Mouse (Mus musculus) retina, adult 2 months (tissue): ENCODE results near the gene Vwf.

Experiments used
- DNase-seq: peaks from one replicate; pipeline ENCODE4 v3.0.0-alpha.2; 2012; ENCODE audit warnings: low read depth, low spot score

The Vwf gene

DNA sequence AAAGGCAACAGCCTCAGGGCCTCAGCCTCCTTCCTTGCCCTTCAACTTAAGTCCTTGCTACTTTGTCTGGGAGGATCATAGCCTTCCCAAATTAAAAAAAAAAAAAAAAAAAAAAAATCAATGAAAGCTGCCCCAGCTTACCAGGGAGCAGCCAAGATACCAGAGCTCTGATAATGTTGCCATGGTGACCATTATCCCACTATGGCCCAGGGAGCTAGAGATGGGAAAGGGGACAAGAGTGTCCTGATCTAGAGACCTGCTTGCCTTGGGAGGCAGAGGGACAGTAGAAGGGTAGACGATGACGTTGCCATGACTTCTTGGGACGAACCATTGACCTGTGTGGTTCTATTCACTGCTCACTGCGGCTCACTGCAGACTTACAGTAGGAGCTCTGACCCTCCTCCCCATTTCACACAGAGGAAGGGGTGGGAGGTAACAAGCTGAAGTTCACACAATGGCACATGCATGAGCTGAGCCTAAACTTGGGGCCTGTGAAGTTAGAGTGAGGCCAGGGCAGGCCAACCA lies 39.5 kb downstream of the Vwf start:
- no peak for DNase-seq

DNA sequence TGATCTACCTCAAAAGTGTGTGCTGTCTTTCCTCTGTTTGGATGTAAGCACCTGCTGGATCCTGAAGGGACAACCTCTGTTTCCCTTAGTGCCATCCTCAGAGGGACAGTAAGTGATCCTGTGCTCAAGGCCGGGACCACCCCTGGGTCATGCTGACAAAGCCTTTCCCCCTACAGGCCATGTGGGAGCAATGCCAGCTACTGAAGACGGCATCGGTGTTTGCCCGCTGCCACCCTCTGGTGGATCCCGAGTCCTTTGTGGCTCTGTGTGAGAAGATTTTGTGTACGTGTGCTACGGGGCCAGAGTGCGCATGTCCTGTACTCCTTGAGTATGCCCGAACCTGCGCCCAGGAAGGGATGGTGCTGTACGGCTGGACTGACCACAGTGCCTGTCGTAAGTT lies 41.7 kb downstream of the Vwf start:
- no peak for DNase-seq

DNA sequence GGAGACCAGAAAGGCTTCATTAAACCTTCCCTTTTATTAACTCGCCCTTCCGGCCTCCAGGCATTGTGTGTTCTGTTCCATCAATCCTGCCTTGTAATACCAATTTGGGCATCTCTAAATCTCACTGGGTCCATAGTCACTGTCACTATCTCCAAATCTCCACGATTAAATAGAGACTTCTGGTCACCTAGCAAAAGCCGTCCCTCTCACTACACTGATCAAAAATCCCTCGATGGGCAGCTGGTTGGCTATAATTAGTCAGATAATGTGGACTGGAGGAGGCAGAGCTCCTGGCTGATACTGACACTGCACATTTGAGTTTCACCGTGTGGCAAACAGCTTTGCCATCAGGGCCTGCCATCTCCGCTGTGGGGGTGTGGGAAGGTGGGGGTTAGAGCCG lies 42.5 kb downstream of the Vwf start:
- DNase-seq: no peak

DNA sequence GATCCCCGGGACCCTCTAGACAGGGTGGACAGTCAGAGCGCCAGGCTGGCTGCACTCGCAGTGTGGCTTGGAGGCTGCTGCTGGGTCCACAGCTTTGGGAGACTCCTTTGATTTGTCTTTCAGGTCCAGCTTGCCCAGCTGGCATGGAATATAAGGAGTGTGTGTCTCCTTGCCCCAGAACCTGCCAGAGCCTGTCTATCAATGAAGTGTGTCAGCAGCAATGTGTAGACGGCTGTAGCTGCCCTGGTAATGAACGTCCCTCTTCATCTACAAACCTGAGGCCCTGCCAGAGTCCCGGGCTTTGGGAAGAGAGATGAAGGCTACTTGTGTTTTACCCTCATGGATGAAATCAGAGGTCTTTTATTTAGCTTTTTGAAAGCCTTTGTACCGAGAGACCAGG lies 43.5 kb downstream of the Vwf start:
- DNase-seq: no peak

DNA sequence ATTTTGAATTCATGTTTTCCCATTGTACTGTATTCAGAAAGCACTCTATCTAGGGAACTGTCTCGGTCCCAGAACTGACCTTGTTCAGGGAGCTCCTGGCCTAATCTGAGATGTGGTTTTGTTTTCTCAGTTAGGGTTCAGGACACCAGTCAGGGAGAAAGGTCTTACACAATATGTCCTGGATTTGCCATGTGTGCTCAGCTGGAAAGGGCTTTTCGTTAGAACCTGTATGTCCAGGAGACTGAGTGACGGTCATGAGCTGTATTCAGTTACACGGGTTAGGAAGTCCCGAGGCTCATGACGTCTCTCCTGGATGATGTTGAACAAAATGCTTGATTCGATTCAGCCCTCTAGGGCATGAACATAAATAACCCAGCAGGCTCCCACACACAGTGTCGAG lies 43.9 kb downstream of the Vwf start:
- DNase-seq: no peak

DNA sequence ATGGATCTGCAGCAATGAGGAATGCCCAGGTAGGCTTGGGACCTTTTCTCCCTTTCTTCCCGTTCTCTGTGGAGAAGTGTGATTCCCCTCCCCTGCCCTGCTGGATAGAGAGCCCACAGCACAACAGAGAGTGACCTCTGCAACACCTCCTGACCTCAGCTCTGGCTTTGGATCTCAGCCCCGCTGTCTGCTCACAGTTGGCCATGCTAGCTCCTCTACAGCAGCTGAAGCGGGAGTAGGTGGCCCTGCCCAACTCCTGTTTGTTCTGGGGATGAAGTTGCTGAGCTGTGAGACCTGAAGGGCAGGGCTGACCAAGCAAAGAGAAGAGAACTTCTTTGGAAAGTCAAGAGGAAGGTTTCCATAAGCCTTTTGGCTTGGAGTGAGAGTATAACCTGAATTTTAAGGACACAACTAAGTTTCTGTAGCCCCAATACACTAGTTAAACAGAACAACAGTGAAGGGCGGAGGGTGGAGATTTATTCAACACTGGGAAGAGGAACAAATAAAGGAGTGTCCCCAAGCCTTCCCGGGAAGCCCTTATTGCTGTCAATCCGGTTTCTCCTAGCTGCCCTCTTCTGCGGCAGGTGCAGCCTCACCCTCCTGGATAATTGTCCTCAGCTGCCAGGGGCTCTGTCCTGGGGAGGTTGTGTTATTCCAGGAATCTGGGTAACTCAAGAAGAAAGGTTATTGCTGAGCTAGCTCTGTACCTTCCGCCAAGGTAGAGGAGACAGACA lies 45.2 kb downstream of the Vwf start:
- no peak for DNase-seq

DNA sequence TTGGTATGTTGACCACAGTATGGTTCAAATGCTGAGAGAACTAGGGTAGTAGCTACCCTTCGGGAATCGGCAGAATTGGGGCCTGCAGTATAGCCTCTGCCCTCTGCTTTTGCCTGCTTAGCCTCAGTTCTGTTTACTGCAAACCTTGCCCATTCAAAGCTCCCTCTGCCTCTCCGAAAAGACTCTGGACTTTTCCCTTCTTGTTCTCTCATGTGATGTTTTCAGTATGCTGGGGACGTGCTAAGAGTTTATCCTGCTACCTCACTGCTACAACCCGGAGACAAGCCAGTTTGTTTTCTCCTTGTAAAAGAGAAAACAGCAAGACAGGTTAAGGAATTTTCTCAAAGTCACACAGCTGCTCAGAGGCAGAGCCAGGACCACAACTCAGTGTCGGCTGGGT lies 46.0 kb downstream of the Vwf start:
- no peak for DNase-seq

DNA sequence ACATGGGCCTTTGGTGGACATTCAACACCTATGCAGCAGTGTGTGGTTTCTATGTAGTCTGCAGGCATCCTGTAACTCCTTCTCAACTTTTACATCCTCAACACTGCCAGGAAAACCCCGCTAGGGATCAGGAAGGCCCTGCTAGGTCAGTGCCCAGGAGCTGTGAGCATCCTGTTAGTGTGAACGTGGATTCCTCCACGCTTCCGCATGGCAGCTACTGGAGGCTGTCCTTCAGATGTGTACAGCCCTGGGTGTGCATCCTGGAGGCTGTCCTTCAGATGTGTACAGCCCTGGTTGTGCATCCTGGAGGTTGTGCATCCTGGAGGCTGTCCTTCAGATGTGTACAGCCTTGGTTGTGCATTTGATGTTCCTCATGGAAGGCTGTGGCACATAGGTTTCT lies 47.7 kb downstream of the Vwf start:
- DNase-seq: no peak

DNA sequence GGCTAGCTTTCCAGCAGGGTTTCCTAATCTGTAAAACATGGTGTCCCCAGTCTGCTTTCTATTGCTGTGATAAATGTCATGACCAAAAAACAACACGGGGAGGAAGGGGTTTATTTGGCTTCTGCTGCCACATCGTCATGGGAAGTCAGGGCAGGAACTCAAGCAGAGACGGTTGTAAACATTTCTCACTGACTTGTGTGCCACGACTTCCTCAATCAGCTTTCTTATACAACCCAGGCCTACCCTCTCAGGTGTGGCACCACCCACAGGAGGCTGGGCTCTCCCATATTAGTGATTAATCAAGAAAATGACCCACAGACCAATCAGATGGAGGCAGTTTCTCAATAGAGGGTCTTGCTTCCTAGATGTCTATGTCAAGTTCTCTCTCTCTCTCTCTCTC lies 48.3 kb downstream of the Vwf start:
- no peak for DNase-seq

DNA sequence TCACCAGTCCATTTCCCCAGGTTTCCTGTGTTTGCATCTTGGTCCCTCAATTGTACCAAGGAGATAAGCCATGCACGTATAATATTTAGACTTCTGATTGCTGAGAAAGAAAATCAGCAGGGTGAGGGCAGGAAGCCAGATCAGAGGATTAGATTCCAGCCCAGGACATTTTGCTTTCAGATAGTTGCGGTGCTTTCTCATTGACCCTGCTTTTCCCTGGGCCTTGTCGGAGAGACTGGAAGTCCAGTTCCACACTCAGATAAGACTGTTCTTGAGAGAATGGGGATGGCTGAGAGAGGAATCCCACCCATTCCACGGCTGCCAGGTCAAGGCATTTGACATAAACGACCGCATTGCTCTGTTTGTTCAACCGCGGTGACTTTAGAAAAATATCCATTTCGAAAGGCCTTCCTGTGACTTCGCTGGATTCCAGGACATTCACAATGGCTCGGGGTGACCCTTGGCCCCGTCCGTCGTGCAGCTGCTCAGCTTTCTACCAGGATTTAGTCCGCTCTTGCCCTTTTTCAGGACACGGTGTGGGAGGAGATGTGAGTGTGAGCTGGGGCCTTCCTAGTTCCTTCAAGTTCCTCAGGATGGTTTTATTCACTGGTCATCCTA lies 50.2 kb downstream of the Vwf start:
- DNase-seq: no peak

DNA sequence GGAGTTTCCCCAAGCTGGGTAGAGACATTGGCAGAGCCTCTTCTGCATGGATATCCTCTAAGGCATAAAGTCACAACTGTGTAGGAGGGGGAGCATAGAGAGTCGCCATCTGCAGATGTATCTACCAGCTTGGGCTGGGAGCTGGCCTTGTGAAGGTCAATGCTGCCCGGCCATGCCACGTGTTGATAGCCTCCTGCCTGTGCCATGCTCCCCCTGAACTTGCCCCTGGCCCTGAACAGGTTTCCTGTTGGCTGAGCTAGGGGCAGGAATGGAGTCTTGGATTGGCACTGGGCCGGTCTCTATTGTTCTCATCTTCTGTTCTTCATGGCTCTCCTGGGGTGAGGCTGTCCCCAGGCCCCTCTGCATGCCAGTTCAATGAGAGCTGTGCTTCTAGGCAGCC lies 51.1 kb downstream of the Vwf start:
- DNase-seq: no peak

DNA sequence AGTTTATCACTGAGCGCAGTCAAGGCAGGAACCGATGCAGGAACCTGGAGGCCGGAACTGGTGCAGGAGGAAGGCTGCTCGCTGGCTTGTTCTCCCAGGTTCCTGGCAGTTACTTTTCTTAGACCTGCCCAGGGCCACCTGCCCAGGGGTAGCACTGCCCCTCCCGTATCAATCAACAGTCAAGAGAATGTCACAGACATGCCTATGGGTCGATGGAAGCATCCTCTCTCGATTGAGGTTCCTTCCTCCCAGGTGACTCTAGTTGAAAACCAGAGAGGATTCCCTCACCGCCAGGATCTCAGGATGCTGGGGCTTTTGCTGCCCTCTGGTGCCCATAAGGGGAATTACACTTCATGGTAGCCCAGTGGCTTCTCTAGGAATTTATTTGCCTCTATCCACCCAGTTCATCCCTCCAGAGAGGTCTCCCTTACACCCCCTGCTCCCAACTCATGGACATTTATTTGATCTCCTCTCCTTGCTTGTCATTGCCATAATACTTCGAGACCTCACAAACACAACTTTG lies 53.5 kb downstream of the Vwf start:
- DNase-seq: peak; percentile 30

DNA sequence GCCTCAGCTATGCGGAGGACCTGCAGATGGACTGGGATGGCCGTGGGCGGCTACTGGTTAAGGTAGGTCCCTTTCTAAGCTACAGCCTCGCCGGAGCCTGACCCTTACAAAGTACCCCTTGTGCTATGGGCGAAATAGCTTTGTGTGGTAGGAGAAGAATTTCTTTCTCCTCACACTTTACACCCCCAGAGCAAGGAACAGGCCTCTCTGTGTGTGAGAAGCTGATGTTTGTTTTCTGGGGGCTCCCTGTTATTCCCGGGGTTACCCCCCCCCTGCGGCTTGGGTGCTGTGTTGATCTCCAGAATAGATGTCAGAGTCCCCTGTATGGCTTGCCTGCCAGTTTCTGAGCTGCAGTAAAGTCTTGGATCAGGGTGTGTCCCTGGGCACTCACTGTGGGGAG lies 54.1 kb downstream of the Vwf start:
- no peak for DNase-seq

DNA sequence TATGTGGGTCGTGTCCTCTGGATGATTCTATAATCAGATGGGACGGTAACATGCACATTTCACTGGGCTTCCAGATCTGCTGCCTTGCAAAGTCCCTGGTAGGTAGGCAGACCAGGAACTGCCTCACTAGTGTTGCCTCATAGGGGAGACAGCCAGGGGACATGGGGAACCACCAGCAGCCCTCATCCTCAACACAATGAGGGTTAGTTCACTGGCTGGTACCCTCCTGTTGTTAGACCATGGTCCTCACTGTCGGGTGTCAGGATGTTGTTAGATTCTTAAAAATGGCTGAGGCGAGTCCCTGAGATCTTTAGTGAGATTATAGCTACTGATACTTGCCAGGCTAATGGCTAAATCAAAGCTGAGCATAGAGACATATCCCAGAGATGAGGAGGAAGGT lies 54.6 kb downstream of the Vwf start:
- DNase-seq: no peak

DNA sequence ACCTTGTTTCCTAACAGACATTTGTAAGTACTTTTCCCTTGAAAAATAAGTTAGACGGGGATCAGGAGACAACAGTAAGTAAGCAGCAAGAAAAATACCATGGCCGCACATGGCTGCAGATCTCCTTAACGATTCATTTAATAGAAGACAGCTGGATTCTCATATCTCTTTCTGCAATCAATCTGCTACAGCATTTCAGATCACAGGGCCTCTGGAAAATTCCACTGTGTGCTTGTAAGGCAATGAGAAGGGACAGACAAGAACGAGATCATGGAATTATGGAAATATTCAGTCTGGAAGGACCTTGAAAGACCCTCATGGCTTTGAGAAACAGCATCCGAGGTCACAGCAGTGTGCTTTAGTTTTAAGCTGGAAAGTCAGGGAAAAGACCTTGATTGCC lies 55.2 kb downstream of the Vwf start:
- no peak for DNase-seq

DNA sequence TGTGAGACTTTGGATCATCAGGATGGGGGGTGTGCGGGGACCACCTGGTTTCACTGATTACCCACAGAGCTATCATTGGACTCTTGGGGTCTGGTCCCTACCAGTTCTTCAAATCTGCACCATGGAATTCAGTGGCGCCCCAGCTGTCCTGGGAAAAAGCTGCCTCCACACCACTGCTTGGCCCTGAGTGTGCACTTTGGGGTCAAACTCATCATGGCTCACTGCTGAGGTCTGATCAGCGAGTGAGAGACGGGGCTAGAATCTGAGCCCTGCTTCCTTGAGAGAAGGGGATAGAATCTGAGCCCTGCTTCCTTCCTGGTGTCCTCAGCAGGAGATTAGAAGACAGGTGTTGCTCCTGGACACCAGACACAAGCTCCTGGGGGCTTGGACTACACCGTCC lies 55.8 kb downstream of the Vwf start:
- no peak for DNase-seq

DNA sequence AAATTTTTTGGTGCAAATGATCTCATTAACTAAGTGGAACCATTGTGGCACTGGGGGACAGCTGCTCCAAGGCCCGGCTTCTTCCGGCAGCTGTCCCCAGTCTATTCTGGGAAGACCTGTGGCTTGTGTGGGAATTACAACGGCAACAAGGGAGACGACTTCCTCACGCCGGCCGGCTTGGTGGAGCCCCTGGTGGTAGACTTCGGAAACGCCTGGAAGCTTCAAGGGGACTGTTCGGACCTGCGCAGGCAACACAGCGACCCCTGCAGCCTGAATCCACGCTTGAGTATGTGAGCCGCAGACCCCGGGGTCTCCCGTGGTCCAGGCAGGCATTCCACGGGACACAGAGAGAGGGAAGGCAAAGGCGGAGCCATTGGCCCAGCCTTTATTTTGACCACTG lies 56.7 kb downstream of the Vwf start:
- DNase-seq: no peak

DNA sequence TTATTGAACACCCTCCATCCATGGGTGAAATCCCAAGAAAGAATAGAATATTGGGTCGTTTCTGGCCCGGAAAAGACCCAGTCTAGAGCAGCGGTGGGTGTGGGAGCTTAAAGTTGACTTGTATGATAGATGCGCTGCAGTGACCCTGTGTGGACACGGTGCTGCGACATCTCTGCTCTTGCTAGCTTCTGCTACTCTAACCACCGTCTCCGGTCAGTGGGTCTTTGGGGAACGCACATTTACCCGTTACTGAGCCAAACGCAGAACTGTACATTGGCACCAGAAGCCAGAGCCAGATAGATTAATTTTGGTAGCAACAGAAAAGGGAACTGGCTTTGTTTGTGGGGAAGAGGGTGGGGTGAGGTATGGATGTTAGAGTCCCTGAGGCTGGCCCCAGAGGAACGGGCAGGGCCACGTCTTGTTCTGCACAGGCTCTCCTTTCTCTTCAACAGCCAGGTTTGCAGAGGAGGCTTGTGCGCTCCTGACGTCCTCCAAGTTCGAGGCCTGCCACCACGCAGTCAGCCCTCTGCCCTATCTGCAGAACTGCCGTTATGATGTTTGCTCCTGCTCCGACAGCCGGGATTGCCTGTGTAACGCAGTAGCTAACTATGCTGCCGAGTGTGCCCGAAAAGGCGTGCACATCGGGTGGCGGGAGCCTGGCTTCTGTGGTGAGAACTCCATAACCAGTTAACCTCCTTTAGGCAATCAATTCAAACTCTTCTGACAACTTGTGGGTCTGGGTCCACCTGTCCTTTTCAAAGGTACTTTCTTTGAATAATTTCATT lies 57.3 kb downstream of the Vwf start:
- DNase-seq: no peak

DNA sequence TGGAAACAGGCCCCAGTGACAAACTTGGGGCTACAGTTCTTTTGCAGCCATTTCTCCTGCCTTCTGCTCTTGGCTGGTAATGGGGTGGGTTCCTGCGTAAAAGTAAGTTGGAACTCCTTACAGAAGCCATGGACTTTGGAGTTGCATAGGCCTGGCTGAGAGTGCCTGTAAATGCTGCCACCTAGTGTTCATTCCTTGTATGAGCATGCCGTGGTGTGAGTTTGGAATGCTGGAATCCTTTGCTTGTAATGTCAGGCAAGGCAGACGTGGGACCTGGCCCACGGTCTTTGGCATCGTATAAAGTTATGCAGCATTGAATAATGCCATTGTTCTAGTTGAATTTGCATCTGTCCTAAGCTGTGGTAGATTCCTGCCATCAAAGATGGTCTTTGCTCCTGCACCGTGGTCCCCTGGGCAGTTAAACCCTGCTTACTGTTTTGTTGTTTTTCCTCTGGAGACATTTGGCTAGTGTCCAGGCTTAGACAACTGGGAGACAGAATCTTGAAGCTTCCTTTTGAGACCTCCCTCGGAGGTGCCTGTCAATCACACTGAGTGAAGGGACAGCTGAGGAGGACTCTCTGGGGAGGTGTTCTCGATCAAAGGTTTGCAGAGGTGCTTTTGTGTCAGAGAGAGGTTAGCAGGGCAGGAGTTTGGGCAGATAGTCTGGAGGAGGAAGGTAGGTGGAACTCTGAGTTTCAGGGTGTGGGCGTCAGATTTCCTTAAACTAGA lies 58.1 kb downstream of the Vwf start:
- DNase-seq: peak; percentile 45

DNA sequence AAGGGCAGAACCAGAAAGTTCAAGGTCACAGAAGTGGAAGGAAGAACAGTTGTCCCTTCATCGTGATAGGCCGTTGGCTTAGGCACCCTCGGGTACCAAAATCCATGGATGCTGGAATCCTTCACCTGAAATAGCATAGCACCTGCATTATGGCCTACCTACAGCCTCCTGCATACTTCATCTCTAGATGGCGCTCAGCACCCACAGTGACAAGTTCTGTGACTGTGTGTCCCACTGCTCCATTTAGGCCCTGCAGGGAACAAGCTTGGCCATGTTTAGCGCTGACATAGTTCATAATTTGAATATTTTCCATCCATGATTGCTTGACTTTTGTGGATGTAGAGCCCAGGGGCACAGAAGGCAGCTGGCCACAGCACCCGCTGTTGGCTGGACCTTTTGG lies 62.5 kb downstream of the Vwf start:
- no peak for DNase-seq

DNA sequence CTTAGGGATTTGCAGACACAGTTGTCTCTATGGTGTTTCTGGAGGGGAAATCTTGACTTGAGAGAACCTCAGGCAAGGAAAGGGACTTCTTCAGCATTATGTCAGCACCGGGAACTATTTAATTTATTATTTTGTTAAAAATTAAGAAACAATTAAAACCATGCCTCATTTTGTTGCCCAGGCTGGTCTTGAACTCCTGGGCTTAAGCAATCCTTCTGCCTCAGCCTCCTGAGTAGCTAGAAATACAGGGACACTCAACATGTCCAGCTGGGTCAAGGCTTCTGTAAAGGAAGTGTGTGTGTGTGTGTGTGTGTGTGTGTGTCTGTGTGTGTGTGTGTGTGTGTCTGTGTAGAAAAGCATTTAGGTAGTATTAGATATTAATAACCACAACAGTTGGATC lies 71.3 kb downstream of the Vwf start:
- DNase-seq: no peak

DNA sequence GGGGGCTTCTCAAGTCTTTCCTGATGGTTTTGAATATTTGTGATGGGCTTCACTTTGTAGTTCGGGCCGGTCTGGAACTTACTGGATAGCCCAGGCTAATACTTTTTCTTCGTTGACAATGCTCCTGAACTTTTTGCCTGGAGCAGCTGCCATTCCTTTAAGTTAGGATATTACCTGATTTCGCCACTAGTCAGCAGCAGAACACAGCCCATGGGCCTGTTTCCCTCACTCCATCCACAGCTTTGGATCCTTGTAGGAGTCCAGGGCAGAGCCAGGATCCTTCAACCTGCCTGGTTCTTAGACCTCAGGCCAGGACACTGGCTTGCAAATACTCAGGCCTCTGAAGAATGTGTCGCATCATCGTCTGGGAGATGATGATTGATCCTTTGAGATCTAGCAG lies 74.2 kb downstream of the Vwf start:
- no peak for DNase-seq
